In genomic region chr13:107419363-107420155, GRCm38 (mm10) we compare ENCODE assay signal across 17 mouse cellular contexts.
DNase-seq lines count a peak whose midpoint lies in the region; ATAC-seq and TF ChIP-seq lines count a peak whose summit lies in the region.
"Had no signal": no experiment of that assay in that cellular context is flagged by ENCODE, and none has a peak within 500 bp of the region (broad histone marks: within the 10 kb centered on the region; RNA-seq: fewer than 3 reads in every experiment).

No protein-coding gene starts in this region.

- H3K27me3 ChIP-seq in lung, postnatal 0 days (replicated peaks; ENCODE audit: insufficient read depth, low read length), result no peaks in the 10 kb centered on the region
- peaks cover 3% of the 10 kb centered on the region; the same call in 1 of the 2 replicates for H3K27me3 ChIP-seq in liver, embryonic 12.5 days (replicated peaks)
- H3K27me3 ChIP-seq: embryonic facial prominence, embryonic 15.5 days; forebrain, embryonic 13.5 days had no signal

- H3K4me2 ChIP-seq in lung, postnatal 0 days (replicated peaks; ENCODE audit: low read depth, low read length), result no peak overlapping the region
- H3K4me2 ChIP-seq in liver, embryonic 12.5 days, result no peak overlapping the region
- H3K4me2 ChIP-seq: embryonic facial prominence, embryonic 15.5 days; forebrain, embryonic 13.5 days; liver, embryonic 11.5 days had no signal

- TF ChIP-seq EP300 in lung, postnatal 0 days (IDR thresholded peaks at IDR 0.05), result no peak

- no peak overlapping the region for H3K4me3 ChIP-seq in lung, postnatal 0 days (ENCODE audit: low read depth, low read length)
- H3K4me3 ChIP-seq in liver, embryonic 12.5 days, result no peak overlapping the region
- H3K4me3 ChIP-seq: embryonic facial prominence, embryonic 15.5 days; forebrain, embryonic 13.5 days had no signal

- no peaks in the 10 kb centered on the region for H3K4me1 ChIP-seq in lung, postnatal 0 days (ENCODE audit: insufficient read depth, low read depth, low read length)
- H3K4me1 ChIP-seq in liver, embryonic 12.5 days, result no peaks in the 10 kb centered on the region
- H3K4me1 ChIP-seq: embryonic facial prominence, embryonic 15.5 days; forebrain, embryonic 13.5 days had no signal

- WGBS in lung, postnatal 0 days, result 66% methylated on average over 3 of the region's 3 CpGs
- 42% methylated on average over 3 of the region's 3 CpGs for WGBS in liver, embryonic 12.5 days (ENCODE audit: insufficient replicate concordance)

- DNase-seq in lung, postnatal 0 days (ENCODE audit: low spot score), result peak; percentile 18
- no peak for DNase-seq in lung, adult 18-20 months
- DNase-seq in ES-CJ7 (ENCODE audit: low read depth, low spot score) (peak; percentile 54), R1 (ENCODE audit: low read depth, low spot score) (peak; percentile 67)
- peak; percentile 27 for DNase-seq in mesoderm, embryonic 11.5 days (ENCODE audit: low read depth, low spot score)
- DNase-seq in urinary bladder, postnatal 14 days (ENCODE audit: low spot score), result no peak
- DNase-seq: cerebellum, adult 2 months; heart, postnatal 10 days; layer of hippocampus, adult 9-11 months; lung, postnatal 4 days; midbrain, embryonic 14.5 days had no signal

- ATAC-seq in lung, postnatal 0 days, result no peak
- no peak for ATAC-seq in liver, embryonic 12.5 days
- ATAC-seq: activated CD4-positive, CD25-positive, alpha-beta regulatory T cell, adult 4 months; forebrain, embryonic 13.5 days; hindbrain, postnatal 0 days had no signal

- no peaks in the 10 kb centered on the region for H3K9me3 ChIP-seq in lung, postnatal 0 days (ENCODE audit: low read length)
- no peaks in the 10 kb centered on the region for H3K9me3 ChIP-seq in liver, embryonic 12.5 days (replicated peaks)
- H3K9me3 ChIP-seq: embryonic facial prominence, embryonic 15.5 days; forebrain, embryonic 13.5 days had no signal

- no peak overlapping the region for H3K9ac ChIP-seq in lung, postnatal 0 days (replicated peaks; ENCODE audit: low read depth)
- no peak overlapping the region for H3K9ac ChIP-seq in liver, embryonic 12.5 days
- H3K9ac ChIP-seq: embryonic facial prominence, embryonic 15.5 days; forebrain, embryonic 13.5 days had no signal

- TF ChIP-seq CTCF in lung, postnatal 0 days (IDR thresholded peaks at IDR 0.05), result peak; percentile 21

- H3K36me3 ChIP-seq in lung, postnatal 0 days (ENCODE audit: insufficient read depth, low read length), result no peaks in the 10 kb centered on the region
- no peaks in the 10 kb centered on the region for H3K36me3 ChIP-seq in liver, embryonic 12.5 days
- H3K36me3 ChIP-seq: embryonic facial prominence, embryonic 15.5 days had no signal

- no peak overlapping the region for H3K27ac ChIP-seq in lung, postnatal 0 days (ENCODE audit: low read length)
- H3K27ac ChIP-seq in liver, embryonic 12.5 days, result no peak overlapping the region
- H3K27ac ChIP-seq: embryonic facial prominence, embryonic 15.5 days; forebrain, embryonic 13.5 days; hindbrain, postnatal 0 days had no signal

Comparison
In these comparisons a context has a peak if more than half of its experiments do, and no peak if none do; other contexts are left out.
1. DNase-seq: peak in lung, postnatal 0 days (single experiment), ES-CJ7 (single experiment), R1 (single experiment) and mesoderm, embryonic 11.5 days (single experiment); none in lung, adult 18-20 months (0 of 2) and urinary bladder, postnatal 14 days (single experiment).